Mouse (Mus musculus): ENCODE results near the gene N4bp3.

N4bp3 gene

DNA sequence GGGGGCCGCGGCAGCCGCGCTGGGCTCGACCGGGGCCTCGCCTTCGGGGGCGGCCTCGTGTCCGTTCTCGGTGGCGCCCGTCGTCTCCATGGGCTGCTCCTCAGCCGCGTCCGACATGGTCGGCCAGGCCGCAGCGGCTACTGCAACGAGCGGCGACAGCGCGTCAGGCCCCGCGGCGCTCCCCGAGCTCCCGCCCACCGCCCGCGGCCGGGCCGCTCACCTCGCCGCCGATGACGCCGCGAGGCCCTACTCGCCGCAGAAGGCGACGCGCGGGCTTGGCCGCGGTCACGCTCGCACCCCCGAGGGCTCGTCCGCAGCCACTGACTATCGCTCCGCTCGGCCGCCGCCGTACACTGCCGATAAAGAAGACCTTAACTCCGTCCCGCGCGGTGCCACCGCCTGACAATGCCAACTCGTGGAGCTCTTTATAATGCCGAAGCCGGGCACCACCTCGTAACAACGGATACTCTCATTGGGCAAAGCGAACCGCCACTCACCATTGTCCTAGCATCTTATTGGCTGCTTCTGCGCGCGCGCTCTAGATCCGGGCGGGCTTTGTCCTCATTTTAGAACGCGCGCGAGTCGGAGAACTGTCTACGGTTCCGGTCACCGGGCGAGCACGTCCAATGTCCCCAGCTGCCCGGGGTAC is 44.1 kb downstream of the N4bp3 start, which contains the start of gene Hnrnpab:
Hnrnpab (minus strand) TSS at position 401 of the 649 bp plus-strand sequence.
- CTCF ChIA-PET: interaction anchor here (0.8 to 1.1 kb wide), 3 partner anchors 22 to 75 kb away, joined by 3 to 4 read pairs (median 3); partner anchors contain the start of gene Phykpl

DNA sequence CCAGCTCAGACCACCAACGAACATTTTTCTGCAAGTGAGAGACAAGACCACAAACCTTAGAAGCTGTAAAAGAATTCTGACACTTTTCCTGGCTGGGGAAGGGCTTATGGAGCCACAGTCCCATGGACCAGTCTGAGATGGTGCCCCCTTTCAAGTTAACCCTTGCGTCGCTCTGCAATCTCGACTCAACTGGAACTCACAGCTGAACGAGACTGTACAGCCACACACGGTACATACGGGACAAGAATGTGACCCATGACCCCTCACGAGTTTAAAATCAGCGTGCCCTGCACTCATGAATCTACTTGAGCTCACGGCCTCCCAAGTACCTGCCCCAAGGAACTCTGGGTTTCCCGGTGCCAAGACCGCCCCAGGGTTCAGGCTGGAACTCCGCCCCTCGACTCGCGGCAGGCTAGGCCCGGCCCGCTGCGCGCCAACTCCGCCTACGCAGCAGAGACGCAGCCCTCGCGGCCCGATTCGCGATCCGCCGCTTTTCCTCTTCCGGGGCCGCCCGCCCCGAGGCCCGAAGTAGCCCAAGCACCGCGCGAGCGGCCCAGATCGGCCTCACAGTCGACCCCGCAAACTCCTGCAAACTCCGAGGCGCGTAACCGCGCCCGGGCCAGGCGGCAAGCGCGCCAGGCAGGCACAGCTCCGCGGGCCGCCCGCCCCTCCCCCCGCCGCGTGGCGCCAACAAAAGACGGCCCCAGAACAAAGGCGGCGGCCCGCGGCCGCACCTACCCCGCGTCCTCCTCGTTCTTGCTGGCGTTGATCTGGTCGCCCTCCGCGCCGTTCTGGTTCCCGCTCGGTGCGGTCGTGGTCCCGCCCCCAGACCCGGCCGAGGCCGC is 44.8 kb downstream of the N4bp3 start:
- CTCF ChIA-PET: interaction anchor here (0.8 to 1.7 kb wide), 4 partner anchors 10 to 76 kb away, joined by 3 to 9 read pairs (median 4); no protein-coding TSS in a partner anchor

DNA sequence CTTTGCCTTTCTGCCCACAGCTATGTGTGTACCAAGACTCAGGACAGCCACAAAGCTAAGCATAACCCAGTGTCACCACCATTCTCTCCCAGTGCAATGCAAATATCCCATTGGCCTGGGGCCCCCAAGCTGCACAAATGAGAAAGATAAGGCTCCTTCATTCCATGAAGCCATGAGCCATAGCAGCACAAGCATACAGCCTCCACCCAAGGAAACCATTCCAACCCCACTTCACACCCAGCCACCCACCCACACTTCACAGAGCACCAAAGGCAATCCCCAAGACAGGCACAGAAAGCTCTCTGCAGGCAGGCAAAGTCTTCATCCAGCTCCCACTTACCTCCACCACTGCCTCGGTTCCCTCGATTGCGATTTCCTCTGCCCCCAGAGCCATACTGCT is 48.4 kb downstream of the N4bp3 start:
- CTCF ChIA-PET: interaction anchor here (0.6 to 1.1 kb wide), 2 partner anchors 14 to 229 kb away, joined by 4 to 22 read pairs; no protein-coding TSS in a partner anchor

DNA sequence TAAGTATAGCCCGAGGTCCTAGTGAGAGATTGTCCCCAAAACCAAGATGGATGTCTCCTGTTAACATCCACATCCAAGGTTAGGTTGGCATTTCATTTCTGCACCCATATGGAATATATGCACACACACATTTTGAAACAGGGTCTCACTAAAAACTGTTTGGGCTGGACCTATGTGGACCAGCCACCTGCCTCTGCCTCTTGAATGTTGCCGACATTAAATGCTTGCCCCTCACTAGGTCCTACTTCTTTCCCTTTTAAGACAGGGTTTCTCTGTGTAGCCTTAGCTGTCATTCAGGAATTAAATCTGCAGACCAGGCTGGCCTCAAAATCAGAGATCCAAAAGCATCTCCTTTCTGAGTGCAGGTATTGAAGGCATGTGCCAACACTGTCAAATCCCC is 53.1 kb downstream of the N4bp3 start:
- CTCF ChIA-PET: no interaction called here

DNA sequence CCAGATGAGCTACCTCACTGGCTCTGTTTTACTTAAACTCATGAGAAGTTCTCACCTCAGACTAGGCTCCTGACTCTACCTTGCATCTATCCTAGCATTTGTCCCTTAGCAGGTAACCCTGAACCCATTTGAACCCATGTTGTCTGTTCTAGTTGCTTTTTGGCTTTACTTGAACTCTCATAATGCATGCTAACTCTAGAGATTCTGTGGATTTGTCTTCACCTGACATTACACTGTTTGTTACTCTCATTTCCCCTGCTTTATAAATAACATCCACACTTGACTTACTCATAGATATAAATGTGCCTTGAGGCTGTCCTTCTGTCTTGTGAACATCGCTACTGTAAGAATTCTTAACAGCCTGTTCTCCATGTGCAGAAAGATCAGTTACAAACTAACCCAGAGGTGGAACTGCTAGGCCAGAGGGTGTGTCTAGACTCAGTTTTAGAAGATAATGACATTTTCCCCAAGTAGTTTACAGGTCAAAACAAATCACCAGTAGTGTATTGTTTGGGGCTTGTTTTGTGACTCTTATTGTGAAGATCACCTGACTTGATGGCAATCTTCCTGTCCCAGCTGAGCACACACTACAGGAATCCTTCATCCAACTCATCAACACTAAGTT is 55.1 kb downstream of the N4bp3 start:
- CTCF ChIA-PET: interaction anchor here (0.5 kb wide), 1 partner anchor 30 kb away, joined by 9 read pairs; no protein-coding TSS in a partner anchor

DNA sequence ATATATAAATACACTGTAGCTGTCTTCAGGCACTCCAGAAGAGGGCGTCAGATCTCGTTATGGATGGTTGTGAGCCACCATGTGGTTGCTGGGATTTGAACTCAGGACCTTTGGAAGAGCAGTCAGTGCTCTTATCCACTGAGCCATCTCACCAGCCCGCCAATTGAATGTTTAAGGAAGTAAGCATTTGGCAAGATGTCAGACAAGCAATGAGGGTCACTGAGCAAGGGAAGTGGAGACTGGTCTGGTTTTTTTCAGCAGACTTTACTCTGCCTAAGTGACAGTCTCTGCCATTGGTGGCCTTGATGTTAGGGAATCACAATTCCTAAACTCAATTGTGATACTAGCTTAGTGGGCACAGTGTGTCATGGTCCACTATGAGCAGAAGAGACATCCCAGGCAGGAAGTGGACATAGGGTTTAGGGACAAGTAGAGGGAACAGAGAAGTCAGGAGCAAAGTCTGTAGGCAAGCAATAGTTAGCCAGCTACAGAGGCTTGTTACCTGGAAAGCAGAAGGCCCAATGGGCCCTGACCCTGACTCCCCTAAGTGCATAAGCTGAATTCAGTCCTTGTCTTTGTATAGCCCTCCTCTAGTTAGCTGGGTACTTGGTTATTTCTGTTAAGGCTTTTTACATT is 55.8 kb downstream of the N4bp3 start:
- CTCF ChIA-PET: interaction anchor here (0.5 kb wide), 1 partner anchor 30 kb away, joined by 9 read pairs; no protein-coding TSS in a partner anchor

DNA sequence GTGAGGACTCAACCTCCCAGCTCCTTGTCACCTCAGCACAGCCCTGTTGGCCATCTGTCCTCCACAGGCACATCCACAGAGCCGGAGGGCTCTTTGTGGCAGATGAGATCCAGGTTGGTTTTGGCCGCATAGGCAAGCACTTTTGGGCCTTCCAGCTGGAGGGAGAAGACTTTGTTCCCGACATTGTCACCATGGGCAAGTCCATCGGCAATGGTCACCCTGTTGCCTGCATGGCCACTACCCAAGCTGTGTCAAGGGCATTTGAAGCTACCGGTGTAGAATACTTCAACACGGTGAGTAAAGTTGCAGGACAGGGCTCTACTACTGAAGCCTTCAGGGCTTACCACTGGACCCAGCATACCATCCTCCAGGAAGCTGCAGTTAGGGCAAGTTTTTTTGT is 56.8 kb downstream of the N4bp3 start:
- CTCF ChIA-PET: no interaction called here

DNA sequence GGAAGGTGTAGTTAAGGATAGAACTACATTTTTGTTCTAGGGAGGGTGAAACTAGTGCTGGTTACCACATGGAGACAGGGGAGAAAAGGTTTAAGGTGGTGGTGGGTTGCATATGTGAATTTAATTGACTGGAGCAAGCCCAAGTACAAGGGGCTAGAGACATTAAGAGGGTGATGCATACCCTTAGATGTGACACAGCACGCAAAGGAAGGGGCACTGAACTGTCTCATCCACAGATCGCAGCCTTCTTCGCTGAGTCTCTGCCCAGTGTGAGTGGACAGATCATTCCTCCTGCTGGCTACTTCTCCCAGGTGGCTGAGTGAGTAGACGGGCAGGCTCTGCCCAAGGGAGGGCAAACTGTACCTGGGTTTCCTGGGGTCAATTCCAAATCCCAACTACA is 57.3 kb downstream of the N4bp3 start:
- CTCF ChIA-PET: no interaction called here

All from spleen, embryonic (tissue).